In the genomic region with DNA sequence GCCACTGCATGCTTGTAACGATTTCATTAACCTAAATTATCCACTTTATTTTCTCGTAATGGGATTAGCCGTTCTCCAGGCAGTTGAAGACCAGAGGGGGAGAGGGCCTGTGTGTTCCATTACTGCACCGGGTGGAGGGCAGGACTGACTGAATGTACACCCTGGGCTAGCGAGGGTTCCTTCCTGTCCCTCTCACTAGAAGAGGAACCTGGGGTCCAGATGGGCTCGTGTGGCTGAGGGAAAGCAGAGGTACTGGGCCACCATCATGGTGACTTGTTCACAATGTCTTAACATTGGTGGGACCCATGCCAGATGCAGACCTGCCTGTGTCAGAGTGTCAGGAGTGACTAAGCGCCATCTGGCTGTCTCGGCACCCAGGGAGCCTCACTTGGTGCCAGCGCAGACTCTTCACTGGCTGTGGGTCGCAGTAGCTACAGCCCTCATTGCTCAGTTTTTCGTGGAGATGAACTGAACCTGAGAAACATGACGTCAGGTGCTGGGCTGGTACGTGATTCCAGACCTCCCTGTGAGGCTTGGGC, we compare ENCODE assay signal across 15 mouse cellular contexts. TPM values are rescaled to one million over a fixed set of nuclear protein-coding genes. Genes with fewer than 3 reads are reported as not detected.
DNase-seq lines count a peak whose midpoint lies in the region; ATAC-seq lines count a peak whose summit lies in the region.
"Had no signal": no experiment of that assay in that cellular context is flagged by ENCODE, and none has a peak within 500 bp of the region (broad histone marks: within the 10 kb centered on the region; RNA-seq: fewer than 3 reads in every experiment).

No protein-coding gene starts in this region.

- no peak overlapping the region for H3K4me3 ChIP-seq in forebrain, embryonic 14.5 days (ENCODE audit: low read depth, low read length)
- no peak overlapping the region for H3K4me3 ChIP-seq in forebrain, embryonic 13.5 days
- H3K4me3 ChIP-seq: forebrain, embryonic 15.5 days; intestine, embryonic 15.5 days; midbrain, embryonic 12.5 days; myocyte had no signal

- no peak overlapping the region for H3K9ac ChIP-seq in forebrain, embryonic 14.5 days (ENCODE audit: low read length)
- H3K9ac ChIP-seq in forebrain, embryonic 13.5 days: no peak overlapping the region
- H3K9ac ChIP-seq: forebrain, embryonic 15.5 days; intestine, embryonic 15.5 days; liver, postnatal 0 days; midbrain, embryonic 12.5 days had no signal

- ATAC-seq in forebrain, embryonic 14.5 days: no peak
- no peak for ATAC-seq in forebrain, embryonic 13.5 days
- ATAC-seq: forebrain, embryonic 15.5 days; intestine, embryonic 15.5 days; liver, postnatal 0 days had no signal

- 54% methylated on average over 13 of the region's 13 CpGs for WGBS in forebrain, embryonic 14.5 days
- WGBS in forebrain, embryonic 13.5 days: 63% methylated on average over 13 of the region's 13 CpGs

- H3K27ac ChIP-seq in forebrain, embryonic 14.5 days (ENCODE audit: low read depth, low read length): no peak overlapping the region
- no peak overlapping the region for H3K27ac ChIP-seq in forebrain, embryonic 13.5 days
- H3K27ac ChIP-seq: forebrain, embryonic 15.5 days; intestine, embryonic 15.5 days; midbrain, embryonic 12.5 days; stomach, postnatal 0 days had no signal

- peaks cover 17% of the 10 kb centered on the region for H3K4me1 ChIP-seq in forebrain, embryonic 14.5 days (ENCODE audit: control insufficient read depth, insufficient read depth, low read length)
- peaks cover 52% of the 10 kb centered on the region for H3K4me1 ChIP-seq in forebrain, embryonic 13.5 days

- H3K9me3 ChIP-seq in forebrain, embryonic 14.5 days (replicated peaks; ENCODE audit: control insufficient read depth, low read length): no peaks in the 10 kb centered on the region
- H3K9me3 ChIP-seq in forebrain, embryonic 13.5 days (replicated peaks): no peaks in the 10 kb centered on the region
- H3K9me3 ChIP-seq: forebrain, embryonic 15.5 days; intestine, embryonic 15.5 days; midbrain, embryonic 12.5 days had no signal

- no peaks in the 10 kb centered on the region for H3K36me3 ChIP-seq in forebrain, embryonic 14.5 days (ENCODE audit: control insufficient read depth, insufficient read depth, low read length)
- no peaks in the 10 kb centered on the region for H3K36me3 ChIP-seq in forebrain, embryonic 13.5 days (ENCODE audit: poor library complexity, severe bottlenecking)
- H3K36me3 ChIP-seq: forebrain, embryonic 15.5 days; intestine, embryonic 15.5 days; midbrain, embryonic 12.5 days had no signal

- H3K27me3 ChIP-seq in forebrain, embryonic 14.5 days (replicated peaks; ENCODE audit: control insufficient read depth, insufficient read depth, low read length): no peaks in the 10 kb centered on the region
- H3K27me3 ChIP-seq in forebrain, embryonic 13.5 days: no peaks in the 10 kb centered on the region
- H3K27me3 ChIP-seq: forebrain, embryonic 15.5 days; intestine, embryonic 15.5 days had no signal

- DNase-seq in forebrain, embryonic 14.5 days (ENCODE audit: low spot score): peak; percentile 39
- peak; percentile 9 for DNase-seq in NIH3T3 (ENCODE audit: low read depth)
- peak; percentile 89 for DNase-seq in cerebellum, adult 11-12 months
- peak; percentile 86 to 89 for DNase-seq in cerebellum, postnatal 36 days
- DNase-seq in lung, postnatal 36 days: no peak
- DNase-seq in testis, postnatal 10 days (ENCODE audit: low spot score): no peak
- DNase-seq: kidney, postnatal 10 days; liver, postnatal 0 days; thymus, postnatal 36 days had no signal

- H3K4me2 ChIP-seq in forebrain, embryonic 14.5 days (ENCODE audit: low read length): no peak overlapping the region
- H3K4me2 ChIP-seq in forebrain, embryonic 13.5 days: no peak overlapping the region
- H3K4me2 ChIP-seq: forebrain, embryonic 15.5 days; intestine, embryonic 15.5 days; midbrain, embryonic 12.5 days had no signal

RNA-seq across cellular contexts. Expression of gene Rbm19, which starts 51.6 kb away (rescaled TPM):
- 12.8 and 15.0 TPM in 2 replicates for polyA plus RNA-seq in forebrain, embryonic 14.5 days (2014; fragmentation: Nextera tagmentation; extraction: Ambion mirVana)
- polyA plus RNA-seq in forebrain, embryonic 13.5 days (2015; fragmentation: Nextera tagmentation; extraction: Ambion mirVana): 17.8 and 20.2 TPM in 2 replicates

Comparison
In these comparisons a context has a peak if more than half of its experiments do, and no peak if none do; other contexts are left out.
1. DNase-seq: peak in forebrain, embryonic 14.5 days (single experiment), NIH3T3 (single experiment), cerebellum, adult 11-12 months (single experiment) and cerebellum, postnatal 36 days (2 of 2); none in lung, postnatal 36 days (single experiment) and testis, postnatal 10 days (single experiment).